Mouse (Mus musculus) liver, adult 2 months (tissue): Measurements from ENCODE around the gene Pdcd7.

Source experiments
- CTCF ChIP-seq: fragments of 200-500 bp; IDR thresholded peaks from 2 replicates; pipeline ENCODE4 v1.5.1; 2011; ENCODE audit warnings: low read depth, low read length, control low read depth
- POLR2A ChIP-seq: fragments of 200-500 bp; IDR thresholded peaks from 2 replicates; pipeline ENCODE4 v1.6.1; 2011; ENCODE audit warnings: low read length, control low read depth; ENCODE audit not compliant: insufficient read depth; ENCODE audit errors: extremely low read depth

- TF ChIP-seq POLR2A (no peak), CTCF (no peak)
Observed at GRCm38 (mm10) chr9:65381017-65381590, 35.2 kb downstream of the Pdcd7 start.
